Mouse (Mus musculus): ENCODE data around the gene A1cf.

GRCm38 (mm10) chr19:31895971-31896370 lies 27.4 kb downstream of the A1cf start:
- TF ChIP-seq CTCF (conservative IDR thresholded peaks at IDR 0.05; ENCODE audit: low read length) = no peak
- no peak for TF ChIP-seq NANOG (IDR thresholded peaks at IDR 0.05; ENCODE audit: borderline replicate concordance, low read length)
- no peak for TF ChIP-seq POU5F1 (IDR thresholded peaks at IDR 0.05; ENCODE audit: borderline replicate concordance, low read length)

Data from E14TG2a.4 (cell line).